Mouse (Mus musculus) liver, adult 2 months (tissue): ENCODE measurements around the gene Ccdc93.

ENCODE experiments used
- CTCF ChIP-seq: fragments of 200-500 bp; IDR thresholded peaks from 2 replicates; pipeline ENCODE4 v1.5.1; 2011; ENCODE audit warnings: low read depth, low read length, control low read depth
- POLR2A ChIP-seq: fragments of 200-500 bp; IDR thresholded peaks from 2 replicates; pipeline ENCODE4 v1.6.1; 2011; ENCODE audit warnings: low read length, control low read depth; ENCODE audit not compliant: insufficient read depth; ENCODE audit errors: extremely low read depth

DNA sequence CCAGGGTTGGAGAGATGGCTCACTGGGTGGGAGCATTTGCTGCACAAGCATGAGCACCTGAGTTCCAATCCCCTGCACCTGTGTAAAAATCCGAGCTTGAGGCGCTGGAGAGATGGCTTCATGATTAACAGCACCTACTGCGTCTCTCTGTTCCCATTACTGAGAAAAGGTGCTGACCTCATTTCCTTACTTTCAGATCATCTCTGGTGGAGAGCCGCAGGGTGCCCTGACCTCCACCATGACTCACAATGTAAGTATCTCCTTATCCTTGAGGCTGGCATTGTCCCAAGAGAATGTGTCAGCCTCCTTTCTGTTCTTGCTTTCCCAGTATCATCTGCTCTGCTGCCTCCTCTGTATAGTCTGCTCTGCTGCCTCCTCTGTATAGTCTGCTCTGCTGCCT is 52.2 kb downstream of the Ccdc93 start:
- TF ChIP-seq POLR2A (no peak), CTCF (no peak)
